Mouse (Mus musculus) thymus, postnatal 36 days (tissue): ENCODE measurements around the gene Sec16a.

Source experiments
- DNase-seq, 2 experiments: peaks; one replicate each; pipeline ENCODE4 v3.0.0; 2022; ENCODE audit warnings: mixed read lengths in 2 of 2

The Sec16a gene

GRCm38 (mm10) chr2:26438373-26438772, 6.6 kb downstream of the Sec16a start:
- no peak for DNase-seq

GRCm38 (mm10) chr2:26437221-26437620, 7.8 kb downstream of the Sec16a start:
- no peak for DNase-seq

- DNase-seq, result no peak
Measured at GRCm38 (mm10) chr2:26434791-26435572, 10.0 kb downstream of the Sec16a start.

- no peak for DNase-seq
Measured at GRCm38 (mm10) chr2:26429851-26430250, 15.2 kb downstream of the Sec16a start.

GRCm38 (mm10) chr2:26424541-26424940, 20.5 kb downstream of the Sec16a start:
- no peak for DNase-seq

- no peak for DNase-seq
Measured at GRCm38 (mm10) chr2:26423086-26423485, 21.9 kb downstream of the Sec16a start.

- DNase-seq, result no peak
Measured at GRCm38 (mm10) chr2:26421969-26422368, 23.0 kb downstream of the Sec16a start.

- DNase-seq, result no peak
Measured at GRCm38 (mm10) chr2:26418120-26418519, 26.9 kb downstream of the Sec16a start.

GRCm38 (mm10) chr2:26417066-26417465, 27.9 kb downstream of the Sec16a start:
- DNase-seq, result no peak

- DNase-seq, result no peak
Measured at GRCm38 (mm10) chr2:26410931-26411411, 34.0 kb downstream of the Sec16a start.

- no peak for DNase-seq
Measured at GRCm38 (mm10) chr2:26410091-26410490, 34.9 kb downstream of the Sec16a start.

GRCm38 (mm10) chr2:26409362-26409761, 35.7 kb downstream of the Sec16a start:
- DNase-seq, result no peak

GRCm38 (mm10) chr2:26408515-26409356, 36.3 kb downstream of the Sec16a start, which contains the start of gene Inpp5e:
Gene Inpp5e, minus strand, starts transcription at chr2:26409203.
- DNase-seq, result peak; percentile 92 to 96

- DNase-seq, result no peak
Measured at GRCm38 (mm10) chr2:26403306-26403705, 41.7 kb downstream of the Sec16a start.

- no peak for DNase-seq
Measured at GRCm38 (mm10) chr2:26402265-26402664, 42.8 kb downstream of the Sec16a start.

GRCm38 (mm10) chr2:26401023-26401422, 44.0 kb downstream of the Sec16a start:
- no peak for DNase-seq

- DNase-seq, result no peak
Measured at GRCm38 (mm10) chr2:26400296-26400695, 44.7 kb downstream of the Sec16a start.

GRCm38 (mm10) chr2:26399647-26400046, 45.4 kb downstream of the Sec16a start:
- DNase-seq, result no peak

GRCm38 (mm10) chr2:26398978-26399377, 46.0 kb downstream of the Sec16a start:
- no peak for DNase-seq

- DNase-seq, result no peak
Measured at GRCm38 (mm10) chr2:26391617-26392016, 53.4 kb downstream of the Sec16a start.

GRCm38 (mm10) chr2:26390954-26391353, 54.1 kb downstream of the Sec16a start:
- no peak for DNase-seq

- peak; percentile 88 for DNase-seq
Measured at GRCm38 (mm10) chr2:26389154-26389690, 55.8 kb downstream of the Sec16a start, which contains the start of the genes Entr1 and Pmpca. Gene Entr1, minus strand, starts transcription at chr2:26389316. Gene Pmpca, plus strand, starts transcription at chr2:26389339.

GRCm38 (mm10) chr2:26388682-26389153, 56.3 kb downstream of the Sec16a start:
- peak in 1 of 2 experiments; percentile 63 for DNase-seq
